Mouse (Mus musculus) thymus, postnatal 0 days (tissue): ENCODE measurements around the gene Cnbp. TPM values are rescaled to one million over a fixed set of nuclear protein-coding genes. Genes with fewer than 3 reads are reported as not detected.
A peak's percentile ranks its signal among the peaks of the same experiment; 100 is the strongest.

Experiments
- DNase-seq: peaks from one replicate; pipeline ENCODE4 v3.0.0-alpha.2; 2015; ENCODE audit warnings: low spot score
- polyA plus RNA-seq: library from polyadenylated mRNA; unstranded; fragments of >200 nt; fragmentation: Nextera tagmentation; extraction: Ambion mirVana; gene quantifications from 2 replicates; pipeline ENCODE4 v1.2.1, GENCODE M21; 2015

Gene Cnbp
- 1,228 and 1,268 TPM in 2 replicates for polyA plus RNA-seq

DNA sequence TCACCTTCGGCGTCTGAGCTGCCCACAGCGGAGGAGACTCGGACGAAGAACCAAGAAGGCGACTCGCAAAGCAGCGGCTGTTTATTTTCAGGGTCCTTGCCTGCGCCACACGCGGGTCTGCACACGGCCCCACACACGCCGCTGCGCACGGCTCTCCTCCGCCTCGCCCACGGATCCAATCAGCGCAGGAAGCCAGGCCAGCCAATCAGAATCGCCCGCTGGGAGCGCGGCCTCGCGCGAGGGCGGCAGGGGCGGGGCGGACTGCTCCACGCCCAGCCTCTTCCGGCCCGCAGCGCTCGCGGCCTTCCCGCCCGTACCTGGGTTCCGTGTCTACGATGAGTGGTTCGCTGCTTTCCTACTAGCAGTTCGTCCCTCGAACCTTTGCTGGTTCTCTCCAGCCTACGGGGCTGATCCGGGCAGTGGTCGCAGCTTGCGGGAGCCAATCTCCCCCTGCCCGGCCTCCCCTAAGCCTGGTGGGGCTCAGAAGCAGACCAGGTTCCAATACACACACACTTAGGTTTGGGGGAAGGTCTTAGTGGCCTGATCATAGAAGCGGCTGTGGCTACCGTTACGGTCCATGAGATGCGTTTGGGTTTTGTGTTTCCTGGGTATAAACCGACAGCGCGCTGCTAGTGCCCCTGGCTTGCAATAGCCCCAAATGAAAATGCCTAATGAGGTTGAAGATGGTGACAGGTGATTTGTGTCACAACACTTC lies at the start of gene Cnbp:
TSS of gene Cnbp (minus strand) at position 207 of the 715 bp plus-strand sequence.
- peak; percentile 98 for DNase-seq

DNA sequence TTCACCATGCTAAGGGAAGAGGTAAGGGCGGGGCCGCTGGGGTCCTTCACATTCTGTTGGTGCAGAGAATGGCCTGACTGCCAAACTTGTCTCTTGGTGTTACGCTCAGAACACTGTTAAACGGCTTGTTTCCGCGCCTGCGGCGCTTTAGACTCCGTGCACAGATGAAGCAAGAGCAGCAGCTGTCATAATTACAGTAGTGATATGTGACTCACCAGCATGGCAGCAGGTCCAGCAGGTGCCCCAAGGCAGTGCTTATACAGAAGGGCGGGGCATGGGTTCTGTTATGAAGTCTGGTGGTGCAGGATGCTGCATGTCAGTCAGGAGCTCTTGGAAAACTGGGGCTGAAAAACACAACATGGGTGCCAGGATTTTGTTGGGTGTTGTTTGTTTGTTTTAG lies 47.1 kb upstream of the Cnbp start:
- no peak for DNase-seq

DNA sequence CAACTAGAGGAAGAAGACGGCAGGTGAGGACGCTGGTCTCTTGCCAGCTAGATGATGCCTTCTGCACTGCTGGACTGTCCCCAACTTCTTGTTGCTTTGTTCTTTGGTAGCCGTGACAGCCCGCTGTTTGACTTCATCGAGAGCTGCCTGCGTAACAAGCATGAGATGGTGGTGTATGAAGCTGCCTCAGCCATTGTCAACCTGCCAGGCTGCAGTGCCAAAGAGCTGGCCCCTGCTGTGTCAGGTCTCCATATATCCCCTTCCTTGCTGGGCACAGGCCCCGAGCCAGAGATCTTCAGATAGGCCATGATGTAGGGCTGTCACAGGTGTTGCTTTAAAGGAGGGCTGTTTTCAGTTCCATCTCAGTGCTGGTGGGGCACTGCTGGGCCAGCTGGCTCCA lies 43.0 kb upstream of the Cnbp start:
- no peak for DNase-seq

DNA sequence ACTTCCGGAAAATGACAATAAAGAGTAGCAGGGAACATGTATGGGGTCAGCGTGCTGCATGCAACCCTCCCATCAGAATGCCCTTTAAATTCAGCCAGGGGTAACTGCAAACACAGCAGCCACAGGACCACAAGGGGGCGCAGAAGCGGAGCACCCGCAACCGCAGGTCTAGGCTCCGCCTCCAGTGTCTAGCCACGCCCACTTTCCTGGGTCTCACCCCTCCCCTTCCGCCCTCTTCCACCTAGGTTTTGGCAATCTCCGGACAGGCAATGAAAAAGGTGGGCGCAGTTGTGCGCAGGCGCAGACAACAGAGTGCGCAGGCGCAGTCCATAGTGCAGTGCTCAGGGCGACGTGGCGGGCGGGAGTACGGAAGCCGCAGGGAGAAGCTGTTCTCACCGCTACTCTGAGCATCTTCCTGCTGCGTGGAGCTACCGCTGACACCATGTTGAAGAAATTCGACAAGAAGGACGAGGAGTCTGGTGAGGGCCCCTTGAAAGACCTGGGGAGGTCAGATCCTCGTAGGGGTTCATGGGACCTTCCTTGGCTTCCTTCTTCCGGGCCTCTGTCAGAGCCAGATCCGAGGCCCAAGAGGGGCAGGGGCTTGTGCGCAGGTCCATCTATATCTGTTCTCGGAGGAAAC lies 36.8 kb upstream of the Cnbp start, which contains the start of gene Copg1:
TSS of gene Copg1 (plus strand) at position 221 of the 640 bp plus-strand sequence.
- DNase-seq = peak; percentile 99

DNA sequence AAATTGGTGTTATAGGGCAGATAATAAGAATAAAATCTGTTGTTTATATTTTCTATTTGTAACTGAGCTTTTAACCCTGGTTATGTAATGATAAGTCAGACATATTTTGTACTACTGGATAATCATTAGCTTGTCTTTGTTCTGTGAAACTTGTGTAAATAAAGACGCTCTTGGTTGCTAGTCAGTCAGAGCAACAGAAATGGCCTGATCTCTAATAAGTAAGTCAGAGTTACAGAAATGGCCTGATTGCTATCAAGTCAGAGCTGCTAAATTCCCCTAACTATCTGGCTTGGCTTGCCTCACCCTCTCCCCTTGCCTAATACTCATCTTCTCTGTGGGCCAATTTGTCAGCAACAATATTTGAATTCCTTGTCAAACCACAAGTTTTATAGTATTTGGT lies 35.8 kb upstream of the Cnbp start:
- DNase-seq = no peak

DNA sequence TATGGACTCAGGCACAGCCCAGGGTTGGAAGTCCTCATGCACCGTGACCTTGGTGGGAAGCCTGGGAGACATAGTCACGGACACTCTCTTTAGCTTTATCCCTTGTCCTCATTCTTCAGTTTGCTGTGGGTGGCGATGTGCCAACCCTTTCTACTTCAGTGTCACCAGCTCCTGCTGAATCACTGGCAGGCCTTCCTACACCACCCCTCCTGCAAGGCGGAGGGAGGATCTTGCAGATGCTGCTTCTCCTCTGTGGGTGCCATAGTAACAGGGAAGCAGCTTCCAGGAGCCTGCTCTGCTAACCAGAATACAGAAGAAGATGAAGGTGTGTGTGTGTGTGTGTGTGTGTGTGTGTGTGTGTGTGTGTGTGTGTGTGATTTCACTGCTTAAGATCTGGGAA lies 31.9 kb upstream of the Cnbp start:
- DNase-seq = no peak

DNA sequence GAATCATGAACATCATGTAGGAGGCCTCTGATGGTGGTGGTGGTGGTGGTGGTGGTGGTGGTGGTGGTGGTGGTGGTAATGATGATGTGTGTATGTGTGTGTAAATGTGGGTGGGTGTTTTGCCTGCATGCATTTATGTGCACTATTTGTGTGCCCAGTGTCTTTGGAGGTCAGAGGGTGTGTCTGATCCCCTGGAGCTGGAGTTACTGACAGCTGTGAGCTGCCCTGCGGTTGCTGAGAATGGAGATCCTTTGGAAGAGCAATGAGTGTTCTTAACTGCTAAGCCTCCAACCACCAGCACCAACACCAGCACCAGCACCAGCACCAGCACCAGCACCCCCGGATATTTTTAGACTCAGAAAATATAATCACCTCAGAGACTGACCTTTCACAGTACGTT lies 31.3 kb upstream of the Cnbp start:
- DNase-seq = no peak

DNA sequence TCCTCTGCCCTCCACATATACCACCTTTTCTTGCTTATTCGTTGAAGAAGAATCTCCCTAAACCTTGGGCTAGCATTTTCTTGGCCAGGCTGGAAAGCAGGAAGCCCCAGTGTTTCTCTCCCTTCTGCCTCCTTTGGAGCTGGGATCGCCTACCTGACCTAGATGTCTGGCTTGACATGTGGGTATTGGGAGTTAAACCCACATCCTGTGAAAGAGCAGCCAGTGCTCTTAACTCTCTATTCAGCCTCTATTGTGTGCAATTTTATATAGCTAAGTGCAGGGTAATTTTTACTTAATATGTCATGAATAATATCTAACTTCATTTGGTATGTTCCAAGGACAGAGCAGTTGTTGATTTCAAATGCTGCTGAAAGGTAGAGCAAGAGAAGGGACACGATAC lies 28.7 kb upstream of the Cnbp start:
- DNase-seq = peak; percentile 52

DNA sequence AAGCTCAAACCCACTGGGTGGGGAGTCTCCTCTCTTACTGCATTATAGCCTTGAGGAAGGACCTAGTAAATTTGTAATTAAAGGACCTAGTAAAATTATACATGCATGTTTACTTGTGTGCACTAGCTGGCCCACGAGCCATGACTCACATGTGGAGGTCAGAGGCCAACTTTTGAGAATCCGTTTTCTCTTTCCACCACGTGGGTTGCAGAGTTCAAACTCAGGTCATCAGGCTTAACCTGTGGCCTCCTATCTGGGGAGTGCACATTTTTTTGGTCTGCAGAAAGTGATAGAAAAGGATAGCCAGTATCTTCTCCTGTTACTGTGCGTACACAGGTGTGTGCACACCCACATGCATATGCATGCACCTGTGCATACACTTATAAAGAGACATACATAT lies 28.1 kb upstream of the Cnbp start:
- DNase-seq = no peak

DNA sequence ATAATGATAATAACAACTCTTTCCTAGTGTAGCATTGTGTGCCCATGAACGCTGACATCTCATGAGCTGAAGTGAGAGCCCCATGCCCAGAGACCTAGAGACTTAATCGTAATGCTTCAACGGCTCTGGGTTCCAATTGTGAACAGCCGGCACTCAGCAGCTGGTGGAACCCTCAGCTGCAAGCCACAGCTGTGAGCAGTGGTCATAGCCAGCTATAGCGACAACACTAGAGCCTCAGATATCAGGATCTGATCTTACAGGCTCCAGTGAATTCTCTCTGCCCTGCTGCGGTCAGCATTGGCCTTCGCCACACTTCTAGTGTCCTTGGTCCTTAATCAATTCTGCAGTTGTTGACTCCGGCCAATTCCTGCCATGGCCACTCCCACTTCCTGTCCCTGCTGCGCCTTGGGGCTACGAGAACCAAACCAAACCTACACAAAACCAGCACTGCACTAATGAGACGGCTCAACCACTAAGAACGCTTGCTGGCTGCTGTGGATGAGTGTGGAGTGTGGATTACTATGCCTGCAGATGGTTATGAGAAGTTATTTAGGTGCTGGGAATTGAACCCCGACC lies 25.2 kb upstream of the Cnbp start:
- DNase-seq = no peak

DNA sequence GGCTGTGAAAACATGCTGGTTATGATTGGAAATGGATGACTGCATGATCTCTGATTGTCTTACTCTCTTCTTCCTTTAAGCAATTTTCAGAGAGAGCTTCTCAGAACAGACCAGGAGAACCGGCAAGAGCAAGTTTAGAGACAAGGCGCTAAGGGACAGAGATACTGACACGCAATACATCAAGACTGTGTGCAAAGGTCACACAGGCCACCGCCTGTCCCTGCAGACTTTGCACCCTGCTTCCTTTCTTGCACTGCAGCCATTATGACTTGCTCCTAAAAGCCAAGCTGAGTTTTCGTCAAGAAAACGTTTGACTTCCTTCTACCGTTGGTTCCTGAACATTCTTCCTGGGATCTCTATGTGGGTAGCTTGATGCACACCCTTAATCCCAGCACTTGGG lies 24.7 kb upstream of the Cnbp start:
- DNase-seq = no peak

DNA sequence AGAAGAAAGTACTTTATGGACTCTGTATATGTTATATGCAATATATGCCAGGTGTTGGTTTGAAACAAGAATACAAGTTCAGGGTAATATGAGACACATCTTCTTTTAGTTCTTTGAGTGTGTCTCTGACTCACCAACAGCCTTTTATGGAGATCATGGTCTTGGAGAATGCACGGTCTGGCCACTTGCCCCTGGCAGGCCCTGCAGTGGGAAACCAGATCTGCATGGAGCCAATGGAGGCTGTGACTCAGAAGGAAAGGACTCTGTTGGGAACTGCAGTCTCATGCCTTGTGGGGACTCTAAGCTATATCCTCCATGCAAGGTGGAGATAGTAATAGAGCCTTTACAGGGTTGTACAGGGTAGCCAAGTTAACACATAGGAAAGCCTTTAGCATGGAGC lies 24.2 kb upstream of the Cnbp start:
- no peak for DNase-seq

DNA sequence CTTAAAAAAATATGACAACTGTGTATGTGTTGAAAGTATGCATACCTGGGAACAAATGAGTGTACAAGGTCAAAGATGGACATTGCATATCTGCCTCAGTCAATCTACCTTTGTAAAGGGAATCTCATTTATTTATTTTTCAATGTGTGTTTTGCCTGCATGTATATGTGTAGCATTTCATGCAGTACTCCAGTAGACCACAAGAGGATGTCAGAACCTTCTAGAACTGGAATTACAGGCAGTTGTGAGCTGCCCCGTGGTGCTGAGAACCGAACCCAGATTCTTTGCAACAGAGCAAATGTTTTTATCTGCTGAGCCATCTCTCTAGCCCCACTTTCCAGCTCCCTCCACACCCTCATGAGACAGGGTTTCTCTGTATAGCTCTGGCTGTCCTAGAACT lies 23.1 kb upstream of the Cnbp start:
- no peak for DNase-seq

DNA sequence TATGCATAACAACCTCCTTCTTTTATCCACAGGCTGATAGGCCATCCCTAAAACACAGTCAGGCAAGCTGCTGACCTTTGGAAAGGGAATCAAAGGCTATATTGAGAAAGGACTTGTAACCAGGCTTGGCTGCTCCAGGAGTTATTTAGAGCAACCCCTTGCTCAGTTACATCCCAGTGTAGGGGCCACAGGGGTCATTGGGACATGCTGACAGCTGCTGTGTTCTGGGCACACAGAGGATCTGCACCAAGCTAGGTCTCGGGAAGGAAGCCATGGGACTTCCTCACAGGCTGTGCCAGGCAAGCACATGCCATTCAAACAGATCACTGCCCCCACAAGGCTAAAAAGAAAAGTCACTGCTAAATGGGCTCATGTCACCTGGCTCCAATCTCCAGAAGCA lies 22.2 kb upstream of the Cnbp start:
- DNase-seq = no peak

DNA sequence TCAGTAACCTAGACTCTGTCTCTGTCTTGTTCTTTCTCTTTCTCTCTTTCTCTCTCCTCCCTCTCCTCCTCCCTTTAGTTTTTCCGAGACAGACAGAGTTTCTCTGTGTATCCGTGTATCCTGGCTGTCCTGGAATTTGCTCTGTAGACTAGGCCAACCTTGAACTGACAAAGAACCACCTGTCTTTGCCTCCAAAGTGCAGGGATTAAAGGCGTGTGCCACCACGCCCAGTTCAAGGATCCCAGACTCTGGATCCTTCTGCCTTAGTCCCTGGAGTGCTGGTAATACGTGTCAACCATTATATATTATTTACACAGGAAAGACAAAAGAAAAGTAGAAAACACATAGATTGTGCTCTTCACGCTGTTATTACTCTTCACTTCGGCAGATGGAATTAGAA lies 20.3 kb upstream of the Cnbp start:
- DNase-seq = no peak

DNA sequence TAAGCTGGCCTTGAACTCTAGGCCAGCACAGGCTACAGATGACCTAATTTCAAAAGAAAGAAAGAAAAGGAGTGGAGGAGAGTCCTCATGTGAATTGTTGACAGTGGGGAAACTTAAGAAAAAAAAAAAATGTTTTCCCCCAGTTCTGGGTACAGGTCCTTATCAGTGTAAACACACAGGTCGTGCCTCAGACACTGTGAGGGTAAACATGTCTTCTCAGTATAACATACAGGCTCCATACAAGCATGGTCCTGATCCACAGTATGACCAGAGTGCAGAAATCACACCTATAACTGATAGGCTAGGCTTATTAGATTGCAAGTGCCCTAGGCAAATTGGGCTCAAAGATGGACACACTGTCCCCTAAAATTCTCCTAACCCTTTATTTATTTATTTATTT lies 19.5 kb upstream of the Cnbp start:
- DNase-seq = no peak

DNA sequence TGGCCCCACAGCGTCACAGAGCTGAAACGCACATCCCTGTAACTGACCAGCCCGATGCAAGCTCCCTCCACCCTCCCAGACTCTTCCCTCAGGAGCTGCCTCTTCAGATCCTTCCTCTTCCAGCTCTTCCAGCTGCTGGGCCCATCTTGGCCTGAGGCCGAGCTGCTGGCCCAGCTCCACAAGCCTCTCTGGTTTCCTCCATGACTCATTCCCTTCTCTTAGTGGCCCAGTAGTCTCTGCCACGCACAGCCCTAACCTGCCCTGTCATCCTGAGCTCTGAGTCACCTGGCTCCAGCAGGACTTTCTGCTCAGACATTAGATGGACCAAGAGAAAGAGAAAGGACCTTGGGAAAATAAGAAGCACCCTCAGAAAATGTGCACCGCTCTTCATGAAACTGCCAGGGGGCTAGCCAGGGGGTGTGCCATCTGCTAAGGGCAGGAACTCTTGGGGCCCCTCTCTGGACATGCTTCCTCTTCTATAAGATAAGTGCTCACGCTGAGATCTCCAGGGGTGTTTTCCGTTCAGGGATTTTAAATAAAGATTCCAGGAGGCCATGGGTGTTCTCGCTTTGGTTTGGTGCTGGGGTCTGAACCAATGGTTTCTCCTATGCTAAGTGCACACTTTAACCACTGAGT lies 18.1 kb upstream of the Cnbp start:
- no peak for DNase-seq

DNA sequence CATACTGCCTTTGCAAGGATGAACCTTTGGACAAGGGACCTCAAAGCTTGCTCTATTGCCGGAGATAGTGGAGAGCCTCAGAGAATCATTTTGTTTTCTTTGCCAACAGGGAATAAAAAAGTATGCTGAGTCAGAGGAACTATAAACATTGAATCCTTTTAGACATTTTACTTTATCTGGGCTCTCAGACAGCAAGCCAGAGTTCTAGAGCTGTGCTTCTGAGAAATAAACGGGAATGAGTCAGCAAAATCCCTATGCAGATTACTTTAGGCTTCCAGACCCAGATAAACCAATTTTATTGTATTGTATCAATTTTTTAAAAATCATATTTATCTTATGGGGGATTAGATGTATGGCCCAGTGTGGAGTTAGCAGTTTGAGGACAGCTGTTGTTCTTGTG lies 16.4 kb upstream of the Cnbp start:
- no peak for DNase-seq

DNA sequence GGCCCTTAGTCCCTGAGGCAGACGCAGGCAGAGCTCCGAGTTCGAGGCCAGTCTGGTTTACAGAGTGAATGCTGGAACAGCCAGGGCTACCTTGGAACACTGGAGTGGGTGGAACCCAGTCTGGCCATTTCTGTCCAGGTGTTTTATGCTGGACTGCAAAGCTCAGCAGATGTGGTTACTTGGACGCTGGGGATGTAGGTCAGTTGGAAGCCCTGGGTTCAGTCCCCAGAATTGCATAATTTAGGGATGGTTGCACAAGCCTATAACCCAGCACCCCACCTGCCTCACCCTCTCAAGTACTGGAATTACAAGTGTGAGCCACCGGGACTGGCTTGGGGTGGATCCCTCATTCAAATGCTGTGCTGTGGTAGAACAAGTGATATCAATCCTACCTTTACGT lies 15.3 kb upstream of the Cnbp start:
- no peak for DNase-seq

DNA sequence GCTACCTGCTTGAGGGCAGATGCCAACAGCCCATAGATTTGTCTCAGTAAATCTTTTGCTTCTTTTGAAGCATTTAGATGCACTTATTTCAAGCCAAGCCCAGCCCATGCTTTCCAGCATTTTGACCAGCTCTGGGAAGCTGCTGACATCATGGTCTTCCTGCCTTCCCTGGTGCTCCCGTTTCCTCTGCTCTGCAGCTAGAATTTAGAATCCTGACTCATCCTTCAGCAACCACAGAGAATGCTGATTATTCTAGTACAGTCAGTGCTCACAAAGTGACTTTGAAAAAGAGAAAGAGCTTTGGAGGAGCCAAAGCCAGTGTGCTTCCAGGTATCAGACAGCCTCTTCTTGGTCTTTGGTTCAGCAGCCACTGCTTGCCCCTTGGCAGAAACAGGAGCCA lies 6.2 kb upstream of the Cnbp start:
- DNase-seq = no peak

DNA sequence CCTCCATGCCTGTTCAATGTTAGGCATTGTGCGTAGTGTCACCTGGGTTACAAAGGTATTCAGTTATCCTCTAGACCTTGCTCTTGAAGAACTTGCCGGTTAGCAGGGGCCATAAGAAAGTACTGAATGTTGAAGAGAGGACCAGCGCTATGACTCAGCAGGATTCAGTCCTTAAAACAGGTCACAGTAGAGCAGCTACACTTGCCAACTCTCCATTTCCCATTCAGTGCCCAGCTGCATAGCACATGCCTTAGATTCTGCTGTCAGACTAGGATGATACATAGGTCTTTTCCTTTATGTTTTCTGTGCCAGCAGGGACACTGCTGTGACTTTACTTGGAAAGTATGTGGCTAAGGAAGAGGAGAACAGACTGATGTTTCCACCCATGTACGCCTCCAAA lies 2.5 kb upstream of the Cnbp start:
- DNase-seq = no peak

DNA sequence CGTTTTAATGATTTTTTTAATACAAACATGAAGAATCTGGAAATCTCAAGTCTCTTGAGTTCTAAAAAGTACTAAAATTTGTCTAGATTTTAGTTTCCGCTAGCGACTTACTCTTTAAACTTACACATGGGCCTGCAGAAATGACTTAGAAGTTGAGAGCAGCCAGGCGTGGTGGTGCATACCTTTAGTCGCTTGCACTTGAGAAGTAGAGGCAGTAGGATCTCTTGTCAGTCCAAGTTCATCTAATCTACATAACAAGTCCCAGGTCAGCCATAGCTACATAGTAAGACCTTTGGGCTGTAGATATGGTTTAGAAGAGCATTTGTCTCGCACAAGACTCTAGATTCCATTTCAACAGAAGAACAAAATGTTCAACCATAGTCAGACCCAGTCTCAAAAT lies 965 bp upstream of the Cnbp start:
- no peak for DNase-seq
